Mouse (Mus musculus) ovary, adult 18-20 months (tissue): Measurements from ENCODE around the gene Olfr1325.
"Not testable (repeated sequence)": the region's sequence is repeated elsewhere in the genome, so short reads cannot be mapped to it uniquely, and the experiment has no call there.

Experiments
- DNase-seq: peaks from one replicate; pipeline ENCODE4 v3.0.0; 2022; ENCODE audit warnings: low spot score, mixed read lengths

The Olfr1325 gene

GRCm38 (mm10) chrX:74592379-74592778 lies at the start of gene Olfr1325:
Gene Olfr1325, plus strand, starts transcription at chrX:74592679.
- no peak for DNase-seq

GRCm38 (mm10) chrX:74574788-74575187 lies 17.7 kb upstream of the Olfr1325 start, which contains the start of gene Olfr1326-ps1:
Gene Olfr1326-ps1, minus strand, starts transcription at chrX:74574888.
- no peak for DNase-seq

GRCm38 (mm10) chrX:74645466-74646323 lies 53.2 kb downstream of the Olfr1325 start, which contains the start of gene Gm5640:
Gene Gm5640, minus strand, starts transcription at chrX:74645635.
- DNase-seq: not testable (repeated sequence)

- DNase-seq: not testable (repeated sequence)
Observed at GRCm38 (mm10) chrX:74646393-74646792, 53.9 kb downstream of the Olfr1325 start.
